Mouse (Mus musculus) Patski (cell line): ENCODE results near the gene Dytn. TPM values are rescaled to one million over a fixed set of nuclear protein-coding genes. Genes with fewer than 3 reads are reported as not detected.

ENCODE experiments used
- ATAC-seq: fragments of 100-300 bp; one replicate; pipeline ENCODE4 v1.8.0; 2021
- CTCF ChIA-PET: fragments of 350-600 bp; sonication (Branson Sonifier 250); formaldehyde crosslinking; loops from one replicate; lab custom pipeline; 2022; ENCODE audit warnings: inconsistent platforms; lab: Charles Lee
- POLR2A ChIA-PET: fragments of 350-600 bp; sonication (Branson Sonifier 250); formaldehyde crosslinking; loops from one replicate; lab custom pipeline; 2022; ENCODE audit warnings: antibody characterized with exemption, inconsistent platforms; lab: Charles Lee
- DNase-seq: peaks from one replicate; pipeline ENCODE4 v3.0.0-alpha.2; 2011; ENCODE audit warnings: low read depth, low spot score
- H3K27me3 ChIP-seq: fragments of 371-371 bp; one replicate; pipeline ENCODE4 v1.5.1; 2021
- CTCF ChIP-seq: fragments of 100-300 bp; IDR thresholded peaks from one replicate; pipeline ENCODE4 v1.5.1; 2021
- in situ Hi-C: fragments of 300-500 bp; cut with MboI; formaldehyde crosslinking; loops from 3 replicates; pipeline ENCODE4 v1.11.1; 2018; ENCODE audit warnings: low pct_unique_long_range_greater_than_20kb, mixed read lengths
- polyA plus RNA-seq: library from polyadenylated mRNA; unstranded; gene quantifications from one replicate; pipeline ENCODE4 v1.2.3, GENCODE M21; 2021

The Dytn gene
- polyA plus RNA-seq = not detected

GRCm38 (mm10) chr1:63686827-63687226 is at the start of gene Dytn:
Gene Dytn (minus strand): TSS chr1:63686927.
- DNase-seq = no peak
- ChIA-PET POLR2A (no interaction called here), CTCF (no interaction called here)
- no peak for ATAC-seq
- in situ Hi-C loops = no loop called here
- peaks cover 42% of the 10 kb centered on the region for H3K27me3 ChIP-seq
- TF ChIP-seq CTCF = no peak

DNA sequence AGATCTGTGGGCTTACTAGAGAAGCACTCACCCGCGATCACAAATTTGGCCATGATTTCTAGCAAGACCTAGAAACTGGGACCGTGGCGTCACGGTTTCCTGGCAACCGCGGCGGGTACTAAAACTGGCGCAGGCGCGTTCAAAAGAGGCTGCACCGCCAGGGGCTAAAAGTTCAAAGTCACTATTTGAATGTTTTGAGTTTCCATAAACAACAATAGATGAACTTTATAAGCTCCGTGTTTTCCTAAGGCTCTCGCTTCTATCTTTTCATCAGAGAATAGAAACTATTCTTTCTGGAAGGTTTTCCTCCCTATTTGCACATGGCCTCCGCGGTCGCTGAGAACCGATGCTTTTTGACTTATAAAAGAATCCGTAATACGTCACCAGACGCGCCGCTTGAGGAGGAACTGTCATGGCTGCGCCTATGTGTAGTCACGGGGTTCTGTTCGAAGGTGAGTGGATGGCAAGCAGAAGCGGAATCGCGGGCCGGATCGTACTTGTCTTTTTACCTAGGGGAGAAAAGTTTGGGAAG is 43.6 kb upstream of the Dytn start, which contains the start of the genes Mdh1b and Fastkd2:
Gene Mdh1b (minus strand): TSS at position 79 of the 532 bp plus-strand sequence.
Gene Fastkd2 (plus strand): TSS at position 375 of the 532 bp plus-strand sequence.
- peaks cover 24% of the 10 kb centered on the region for H3K27me3 ChIP-seq
- ChIA-PET CTCF (no interaction called here), POLR2A (no interaction called here)
- no peak for TF ChIP-seq CTCF
- DNase-seq (peak; percentile 68), ATAC-seq (peak; percentile 68)
- in situ Hi-C loops = no loop called here

DNA sequence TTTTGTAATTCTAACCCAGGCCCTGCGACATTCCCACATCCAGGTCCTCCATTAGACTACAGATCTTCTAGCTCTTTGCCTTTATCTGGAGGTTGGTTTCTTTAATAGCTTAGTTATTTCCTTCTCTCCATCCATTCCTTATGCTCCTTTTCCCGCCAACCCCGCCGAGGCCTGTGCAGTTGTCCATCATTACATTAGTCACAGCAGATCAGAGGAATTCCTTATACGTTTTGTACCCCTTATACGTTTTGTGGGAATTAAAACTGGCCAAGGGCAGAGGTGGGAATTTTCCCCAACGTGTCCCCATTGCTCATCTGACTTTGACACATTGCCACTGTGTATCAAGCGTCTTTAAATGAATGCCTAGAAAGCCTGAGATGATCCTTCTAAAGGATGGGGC is 43.1 kb upstream of the Dytn start:
- ATAC-seq (no peak), DNase-seq (no peak)
- CTCF ChIA-PET = no interaction called here
- in situ Hi-C loops = no loop called here
- POLR2A ChIA-PET = no interaction called here
- no peak for TF ChIP-seq CTCF
- peaks cover 24% of the 10 kb centered on the region for H3K27me3 ChIP-seq

DNA sequence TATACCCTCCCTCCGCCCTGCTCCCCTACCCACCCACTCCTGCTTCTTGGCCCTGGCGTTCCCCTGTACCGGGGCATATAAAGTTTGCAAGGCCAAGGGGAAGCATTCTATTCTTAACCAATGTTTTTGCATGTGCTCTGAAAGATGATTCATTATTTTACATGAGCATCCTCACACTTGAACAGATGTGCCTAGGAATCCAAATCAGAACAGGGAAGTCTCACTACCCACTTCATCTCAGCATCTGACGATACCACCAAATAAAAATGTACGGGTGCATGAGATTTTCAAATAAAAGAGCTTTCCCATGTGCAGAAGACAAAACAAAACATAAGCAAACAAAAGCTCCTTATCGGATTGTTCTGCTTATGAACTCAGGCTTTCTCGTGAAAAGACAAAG is 33.4 kb upstream of the Dytn start:
- ATAC-seq = no peak
- CTCF ChIA-PET = no interaction called here

GRCm38 (mm10) chr1:63708876-63709275 is 22.1 kb upstream of the Dytn start:
- ATAC-seq (no peak), DNase-seq (no peak)
- ChIA-PET CTCF (no interaction called here), POLR2A (no interaction called here)
- H3K27me3 ChIP-seq = peaks cover 9% of the 10 kb centered on the region
- TF ChIP-seq CTCF = no peak
- in situ Hi-C loops = no loop called here

More for the DNA sequence above, 33.4 kb upstream of the Dytn start:
- in situ Hi-C loops = no loop called here
- peaks cover 80% of the 10 kb centered on the region for H3K27me3 ChIP-seq
- TF ChIP-seq CTCF = no peak
- no peak for DNase-seq
- POLR2A ChIA-PET = no interaction called here

- ATAC-seq (no peak), DNase-seq (peak; percentile 38)
- H3K27me3 ChIP-seq = peaks cover 12% of the 10 kb centered on the region
- no peak for TF ChIP-seq CTCF
- POLR2A ChIA-PET = no interaction called here
- in situ Hi-C loops = no loop called here
- CTCF ChIA-PET = no interaction called here
Observed at GRCm38 (mm10) chr1:63705733-63706132, 19.0 kb upstream of the Dytn start.

GRCm38 (mm10) chr1:63696861-63697260 is 10.1 kb upstream of the Dytn start:
- in situ Hi-C loops = no loop called here
- DNase-seq = no peak
- ChIA-PET CTCF (no interaction called here), POLR2A (no interaction called here)
- no peak for TF ChIP-seq CTCF
- H3K27me3 ChIP-seq = peaks cover 33% of the 10 kb centered on the region
- no peak for ATAC-seq

GRCm38 (mm10) chr1:63675975-63676374 is 10.8 kb downstream of the Dytn start:
- CTCF ChIA-PET = no interaction called here
- POLR2A ChIA-PET = no interaction called here
- TF ChIP-seq CTCF = no peak
- ATAC-seq (no peak), DNase-seq (no peak)
- in situ Hi-C loops = no loop called here
- peaks cover 72% of the 10 kb centered on the region for H3K27me3 ChIP-seq

GRCm38 (mm10) chr1:63668852-63669160 is 17.9 kb downstream of the Dytn start:
- peaks cover 14% of the 10 kb centered on the region for H3K27me3 ChIP-seq
- in situ Hi-C loops = loop anchor here (5.0 to 25.0 kb wide), 4 partner anchors 93 to 1343 kb away; no protein-coding TSS in a partner anchor
- peak; percentile 6 for DNase-seq
- ChIA-PET POLR2A (no interaction called here), CTCF (interaction anchor here (0.6 to 1.9 kb wide), 7 partner anchors 9 to 781 kb away, joined by 3 to 9 read pairs (median 4); no protein-coding TSS in a partner anchor)
- peak; percentile 60 for TF ChIP-seq CTCF
- ATAC-seq = peak; percentile 79

- CTCF ChIA-PET = interaction anchor here (0.6 to 1.9 kb wide), 5 partner anchors 9 to 780 kb away, joined by 3 to 9 read pairs (median 4); no protein-coding TSS in a partner anchor
- POLR2A ChIA-PET = no interaction called here
- peaks cover 14% of the 10 kb centered on the region for H3K27me3 ChIP-seq
- DNase-seq = no peak
- ATAC-seq = no peak
- in situ Hi-C loops = loop anchor here (5.0 to 25.0 kb wide), 4 partner anchors 94 to 1344 kb away; no protein-coding TSS in a partner anchor
- TF ChIP-seq CTCF = no peak
Observed at GRCm38 (mm10) chr1:63667949-63668851, 18.5 kb downstream of the Dytn start.
